Mouse (Mus musculus): ENCODE measurements around the gene Dcaf1.

Gene Dcaf1

GRCm38 (mm10) chr9:106821618-106822380 lies at the start of gene Dcaf1:
Gene Dcaf1 (plus strand): TSS chr9:106821874.
- peak; percentile 90 for DNase-seq

GRCm38 (mm10) chr9:106776116-106776515 lies 45.6 kb upstream of the Dcaf1 start:
- no peak for DNase-seq

GRCm38 (mm10) chr9:106777423-106777822 lies 44.3 kb upstream of the Dcaf1 start:
- DNase-seq = no peak

GRCm38 (mm10) chr9:106778319-106778718 lies 43.4 kb upstream of the Dcaf1 start:
- DNase-seq = no peak

GRCm38 (mm10) chr9:106780086-106780485 lies 41.6 kb upstream of the Dcaf1 start:
- DNase-seq = no peak

GRCm38 (mm10) chr9:106783554-106783953 lies 38.1 kb upstream of the Dcaf1 start:
- no peak for DNase-seq

GRCm38 (mm10) chr9:106785206-106785605 lies 36.5 kb upstream of the Dcaf1 start:
- DNase-seq = no peak

GRCm38 (mm10) chr9:106787979-106788811 lies 33.5 kb upstream of the Dcaf1 start:
- no peak for DNase-seq

GRCm38 (mm10) chr9:106788812-106789321 lies 32.8 kb upstream of the Dcaf1 start, which contains the start of gene Rad54l2:
Gene Rad54l2 (minus strand): TSS chr9:106789194.
- peak; percentile 87 for DNase-seq

- DNase-seq = no peak
Observed at GRCm38 (mm10) chr9:106789363-106789762, 32.3 kb upstream of the Dcaf1 start.

- no peak for DNase-seq
Observed at GRCm38 (mm10) chr9:106790831-106791230, 30.8 kb upstream of the Dcaf1 start.

- DNase-seq = no peak
Observed at GRCm38 (mm10) chr9:106806503-106806902, 15.2 kb upstream of the Dcaf1 start.

- DNase-seq = no peak
Observed at GRCm38 (mm10) chr9:106818191-106818590, 3.5 kb upstream of the Dcaf1 start.

- DNase-seq = no peak
Observed at GRCm38 (mm10) chr9:106819201-106819600, 2.5 kb upstream of the Dcaf1 start.

- peak; percentile 25 for DNase-seq
Observed at GRCm38 (mm10) chr9:106821050-106821617, 540 bp upstream of the Dcaf1 start.

GRCm38 (mm10) chr9:106822381-106823104 lies 869 bp downstream of the Dcaf1 start:
- peak; percentile 66 for DNase-seq

GRCm38 (mm10) chr9:106840569-106840968 lies 18.9 kb downstream of the Dcaf1 start:
- no peak for DNase-seq

GRCm38 (mm10) chr9:106842800-106843199 lies 21.1 kb downstream of the Dcaf1 start:
- DNase-seq = no peak

GRCm38 (mm10) chr9:106856664-106857063 lies 35.0 kb downstream of the Dcaf1 start:
- no peak for DNase-seq

- DNase-seq = no peak
Observed at GRCm38 (mm10) chr9:106858036-106858435, 36.4 kb downstream of the Dcaf1 start.

- DNase-seq = no peak
Observed at GRCm38 (mm10) chr9:106874216-106874615, 52.5 kb downstream of the Dcaf1 start.

GRCm38 (mm10) chr9:106876666-106877065 lies 55.0 kb downstream of the Dcaf1 start:
- DNase-seq = no peak

GRCm38 (mm10) chr9:106879471-106879870 lies 57.8 kb downstream of the Dcaf1 start:
- DNase-seq = no peak

All from cerebellum, adult 8-10 months (tissue).